18 mouse cellular contexts compared by ENCODE assay signal in genomic region chr1:137136156-137136555, GRCm38 (mm10).
A peak's percentile ranks its signal among the peaks of the same experiment; 100 is the strongest.
DNase-seq lines count a peak whose midpoint lies in the region; ATAC-seq and TF ChIP-seq lines count a peak whose summit lies in the region.
"Had no signal": no experiment of that assay in that cellular context is flagged by ENCODE, and none has a peak within 500 bp of the region (broad histone marks: within the 10 kb centered on the region; RNA-seq: fewer than 3 reads in every experiment).

No protein-coding gene starts in this region.

- no peaks in the 10 kb centered on the region for H3K27me3 ChIP-seq in forebrain, embryonic 11.5 days (ENCODE audit: control insufficient read depth, insufficient read depth, low read length)
- no peaks in the 10 kb centered on the region for H3K27me3 ChIP-seq in forebrain, embryonic 12.5 days
- H3K27me3 ChIP-seq: heart, embryonic 15.5 days; neural tube, embryonic 13.5 days had no signal

- H3K9ac ChIP-seq in forebrain, embryonic 11.5 days (ENCODE audit: low read length), result no peak overlapping the region
- H3K9ac ChIP-seq in forebrain, embryonic 12.5 days, result no peak overlapping the region
- H3K9ac ChIP-seq: heart, embryonic 15.5 days; neural tube, embryonic 13.5 days had no signal

- TF ChIP-seq CTCF in gastrocnemius, adult 2 months (IDR thresholded peaks at IDR 0.05), result no peak

- H3K4me2 ChIP-seq in forebrain, embryonic 11.5 days (ENCODE audit: low read depth, low read length, severe bottlenecking), result no peak overlapping the region
- H3K4me2 ChIP-seq in forebrain, embryonic 12.5 days, result no peak overlapping the region
- H3K4me2 ChIP-seq: heart, embryonic 15.5 days; neural tube, embryonic 13.5 days had no signal

- H3K4me3 ChIP-seq in forebrain, embryonic 11.5 days (ENCODE audit: low read depth, low read length), result no peak overlapping the region
- H3K4me3 ChIP-seq in forebrain, embryonic 12.5 days (replicated peaks), result no peak overlapping the region
- H3K4me3 ChIP-seq in gastrocnemius, adult 2 months, result no peak overlapping the region
- H3K4me3 ChIP-seq: heart, embryonic 15.5 days; hindbrain, embryonic 10.5 days; neural tube, embryonic 13.5 days had no signal

- H3K4me1 ChIP-seq in forebrain, embryonic 11.5 days (replicated peaks; ENCODE audit: control insufficient read depth, insufficient read depth, low read length), result no peaks in the 10 kb centered on the region
- H3K4me1 ChIP-seq in forebrain, embryonic 12.5 days, result no peaks in the 10 kb centered on the region
- H3K4me1 ChIP-seq: heart, embryonic 15.5 days had no signal

- no peak overlapping the region for H3K27ac ChIP-seq in forebrain, embryonic 11.5 days (ENCODE audit: low read depth, low read length)
- no peak overlapping the region for H3K27ac ChIP-seq in forebrain, embryonic 12.5 days
- no peak overlapping the region for H3K27ac ChIP-seq in gastrocnemius, adult 2 months
- H3K27ac ChIP-seq: heart, embryonic 15.5 days; hindbrain, embryonic 10.5 days; neural tube, embryonic 13.5 days had no signal

- no peaks in the 10 kb centered on the region for H3K9me3 ChIP-seq in forebrain, embryonic 11.5 days (ENCODE audit: control insufficient read depth, low read length)
- no peaks in the 10 kb centered on the region for H3K9me3 ChIP-seq in forebrain, embryonic 12.5 days
- H3K9me3 ChIP-seq: heart, embryonic 15.5 days; hindbrain, embryonic 10.5 days; neural tube, embryonic 13.5 days had no signal

- no peak for DNase-seq in forebrain, embryonic 11.5 days (ENCODE audit: low spot score)
- peak; percentile 31 to 38 for DNase-seq in right cerebral cortex, adult 2 months (ENCODE audit: low spot score in 2 of 2)
- no peak for DNase-seq in right cerebral cortex, postnatal 14 days
- peak; percentile 7 to 15 for DNase-seq in left cerebral cortex, adult 9 months (ENCODE audit: low spot score in 2 of 2)
- no peak for DNase-seq in urinary bladder, postnatal 10 days (ENCODE audit: low spot score)
- DNase-seq in adrenal gland, adult 18-20 months (ENCODE audit: low spot score in 2 of 2), result no peak
- no peak for DNase-seq in gastrocnemius, adult 2 months
- DNase-seq: adrenal gland, postnatal 10 days; cerebellum, postnatal 10 days; kidney, adult 9 months; kidney, postnatal 4 days; liver; lung, adult 2 months had no signal

- 0 out of 2 replicates have a peak, but pooled peaks have one; percentile 46 for ATAC-seq in forebrain, embryonic 11.5 days (replicated peaks; ENCODE audit: low FRiP score)
- ATAC-seq in forebrain, embryonic 12.5 days (ENCODE audit: low FRiP score), result no peak
- ATAC-seq: inflammation-experienced regulatory T-cells, adult 6 months had no signal

- 81% methylated on average over 7 of the region's 7 CpGs for WGBS in forebrain, embryonic 11.5 days
- WGBS in forebrain, embryonic 12.5 days, result 73% methylated on average over 7 of the region's 7 CpGs

- intact Hi-C loops in gastrocnemius, adult 2 months (cut with DNase I), result no loop called here

- no peaks in the 10 kb centered on the region for H3K36me3 ChIP-seq in forebrain, embryonic 11.5 days (ENCODE audit: control insufficient read depth, insufficient read depth, low read length)
- H3K36me3 ChIP-seq in forebrain, embryonic 12.5 days (replicated peaks), result no peaks in the 10 kb centered on the region
- H3K36me3 ChIP-seq: heart, embryonic 15.5 days; hindbrain, embryonic 10.5 days; neural tube, embryonic 13.5 days had no signal

Comparison
In these comparisons a context has a peak if more than half of its experiments do, and no peak if none do; other contexts are left out.
1. DNase-seq: peak in right cerebral cortex, adult 2 months (2 of 2) and left cerebral cortex, adult 9 months (2 of 2); none in forebrain, embryonic 11.5 days (single experiment), right cerebral cortex, postnatal 14 days (single experiment), urinary bladder, postnatal 10 days (single experiment), adrenal gland, adult 18-20 months (0 of 2) and gastrocnemius, adult 2 months (single experiment).